Mouse (Mus musculus) c-Kit-negative CD71-positive TER-119-positive erythroid progenitor cells, embryonic 14.5 days (primary cell): ENCODE results near the gene Epb42.
"Not testable (repeated sequence)": the region's sequence is repeated elsewhere in the genome, so short reads cannot be mapped to it uniquely, and the experiment has no call there.

Source experiments
- DNase-seq: peaks from one replicate; pipeline ENCODE4 v3.0.0-alpha.2; 2013; ENCODE audit warnings: low read depth, low spot score

Epb42 gene

GRCm38 (mm10) chr2:121036733-121037341 is at the start of gene Epb42:
TSS of gene Epb42 (minus strand) at chr2:121037072.
- peak; percentile 92 for DNase-seq

GRCm38 (mm10) chr2:121085480-121086185 is 48.8 kb upstream of the Epb42 start, which contains the start of gene Tgm5:
TSS of gene Tgm5 (minus strand) at chr2:121085841.
- no peak for DNase-seq

GRCm38 (mm10) chr2:121082626-121083025 is 45.8 kb upstream of the Epb42 start:
- DNase-seq: no peak

GRCm38 (mm10) chr2:121074747-121075146 is 37.9 kb upstream of the Epb42 start:
- no peak for DNase-seq

GRCm38 (mm10) chr2:121071871-121072270 is 35.0 kb upstream of the Epb42 start:
- peak; percentile 47 for DNase-seq

GRCm38 (mm10) chr2:121069506-121069905 is 32.6 kb upstream of the Epb42 start:
- DNase-seq: no peak

- DNase-seq: no peak
Measured at GRCm38 (mm10) chr2:121067116-121067515, 30.2 kb upstream of the Epb42 start.

DNA sequence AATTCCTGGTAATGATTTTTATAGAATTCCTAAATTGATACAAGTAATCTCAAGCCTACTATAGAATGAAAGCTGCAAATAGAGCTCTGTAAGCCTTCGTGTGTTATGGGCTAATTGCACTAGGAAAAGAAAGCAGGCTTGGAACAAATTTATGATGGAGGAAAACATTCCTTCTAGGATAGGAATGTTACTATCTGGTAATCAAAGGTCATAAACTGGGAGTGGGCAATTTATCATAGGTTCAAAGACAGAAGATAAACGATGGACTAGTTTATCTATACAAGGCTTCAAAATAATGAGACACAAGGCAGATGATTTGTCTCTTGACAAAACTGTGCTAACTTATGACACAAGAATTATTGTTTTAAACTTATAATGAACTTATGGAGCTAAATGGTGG is 24.4 kb upstream of the Epb42 start:
- DNase-seq: no peak

DNA sequence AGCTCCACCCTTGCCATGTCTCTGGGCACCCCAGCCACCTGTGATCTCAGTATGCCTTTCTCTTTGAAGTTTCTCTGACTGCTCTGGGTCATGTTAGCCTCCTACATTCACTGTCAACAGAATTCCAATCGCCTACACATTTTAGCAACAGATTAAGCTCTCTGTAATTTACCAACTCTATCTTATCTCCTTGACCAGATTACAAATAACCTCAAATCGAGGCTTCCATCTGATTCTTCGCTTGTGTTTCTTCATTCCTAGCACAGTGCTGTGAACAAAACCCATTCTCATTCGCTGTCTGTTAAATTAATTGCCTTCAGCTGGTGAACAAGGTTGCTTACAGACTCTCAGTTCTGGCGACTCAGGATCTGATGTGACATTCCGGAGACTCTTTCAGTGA is 21.1 kb upstream of the Epb42 start:
- no peak for DNase-seq

GRCm38 (mm10) chr2:121055915-121056314 is 19.0 kb upstream of the Epb42 start:
- DNase-seq: peak; percentile 45

GRCm38 (mm10) chr2:121054060-121054459 is 17.2 kb upstream of the Epb42 start:
- peak; percentile 30 for DNase-seq

DNA sequence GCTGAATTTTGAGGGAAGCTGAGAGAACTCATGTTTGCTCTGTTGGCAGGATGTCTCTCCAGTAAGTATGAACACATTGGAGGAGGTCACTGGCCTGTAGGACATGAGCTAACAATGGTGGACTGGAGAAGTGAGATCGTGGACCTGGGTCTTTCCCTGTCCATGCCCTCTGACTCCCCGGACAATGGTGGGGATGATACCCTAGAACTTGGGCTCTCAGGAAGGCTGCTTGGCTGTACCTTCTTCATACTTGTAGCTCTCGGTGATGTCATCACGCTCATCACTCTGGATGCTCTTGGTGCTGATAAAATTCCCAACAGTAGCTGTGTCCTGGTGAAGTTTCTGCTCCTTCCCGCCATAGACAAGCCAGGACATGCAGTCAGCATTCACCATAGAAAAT is 15.3 kb upstream of the Epb42 start:
- DNase-seq: no peak

DNA sequence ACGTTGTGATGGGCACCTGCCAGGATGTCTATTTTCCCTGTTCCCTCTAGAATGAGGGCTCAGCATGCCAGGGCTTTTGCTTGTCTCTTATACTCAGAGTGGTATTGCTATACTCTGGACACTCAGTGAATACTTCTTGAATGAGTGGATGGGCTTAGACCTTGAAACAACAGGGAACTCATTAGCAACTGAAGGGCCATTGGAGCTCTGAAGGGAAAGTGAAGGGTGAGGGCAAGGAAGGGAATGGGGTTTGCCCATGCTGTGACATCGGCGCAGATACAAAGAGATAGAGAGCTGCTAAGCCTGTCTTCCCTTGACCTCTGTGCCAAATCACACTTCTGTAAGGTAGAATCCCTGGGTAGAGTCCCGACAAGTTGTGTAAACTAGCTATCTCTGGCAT is 8.8 kb upstream of the Epb42 start:
- DNase-seq: no peak

GRCm38 (mm10) chr2:121041098-121041497 is 4.2 kb upstream of the Epb42 start:
- DNase-seq: no peak

DNA sequence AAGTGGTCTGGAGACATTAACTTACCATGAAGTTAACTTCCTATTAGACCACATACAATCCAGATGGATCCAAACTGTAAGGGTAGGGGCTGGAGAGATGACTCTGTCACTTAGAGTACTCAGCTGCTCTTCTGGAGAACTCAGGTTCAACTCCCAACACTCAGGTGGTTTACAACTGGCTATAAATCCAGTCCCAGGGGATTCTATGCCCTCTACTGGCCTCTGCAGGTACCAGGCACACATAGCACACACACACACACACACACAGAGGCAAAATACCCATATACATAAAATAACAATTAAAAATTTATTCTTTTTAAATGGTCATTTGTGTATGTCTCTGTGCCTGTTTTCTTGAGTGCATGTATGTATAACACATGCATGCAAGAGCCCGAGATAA is 2.5 kb upstream of the Epb42 start:
- DNase-seq: no peak

DNA sequence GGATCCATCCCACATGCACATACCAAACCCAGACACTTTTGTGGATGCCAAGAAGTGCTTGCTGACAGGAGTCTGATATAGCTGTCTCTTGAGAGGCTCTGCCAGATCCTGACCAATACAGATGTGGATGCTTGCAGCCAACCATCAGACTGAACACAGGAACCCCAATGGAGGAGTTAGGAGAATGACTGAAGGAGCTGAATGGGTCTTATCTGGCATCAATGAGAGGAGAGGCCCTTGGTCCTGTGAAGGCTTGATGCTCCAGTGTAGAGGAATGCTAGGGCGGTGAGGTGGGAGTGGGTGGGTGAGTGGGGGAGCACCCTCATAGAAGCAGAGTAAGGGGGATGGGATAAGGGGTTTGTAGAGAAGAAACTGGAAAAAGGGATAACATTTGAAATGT is 2.0 kb upstream of the Epb42 start:
- not testable (repeated sequence) for DNase-seq

GRCm38 (mm10) chr2:121022918-121023317 is 14.0 kb downstream of the Epb42 start:
- DNase-seq: no peak

DNA sequence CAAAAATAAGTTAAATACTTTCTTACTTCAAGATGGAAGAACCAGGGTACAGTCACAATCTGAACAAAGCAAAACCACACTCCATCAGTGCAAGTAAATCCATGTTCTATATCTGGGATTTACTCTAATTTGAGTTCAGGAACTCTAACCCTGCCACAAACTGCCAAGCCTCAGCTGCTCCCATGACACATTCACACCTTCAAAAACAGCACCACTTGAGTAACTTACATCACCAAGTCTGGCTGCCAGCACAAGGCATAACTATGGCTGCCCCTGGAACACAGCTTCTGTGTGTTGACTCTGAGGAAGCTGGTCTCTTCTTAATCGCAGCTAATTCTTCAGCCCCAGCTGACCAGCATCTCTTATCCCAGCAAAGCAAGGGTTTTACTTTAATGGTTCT is 19.7 kb downstream of the Epb42 start:
- no peak for DNase-seq

GRCm38 (mm10) chr2:121016226-121016625 is 20.6 kb downstream of the Epb42 start:
- DNase-seq: no peak

GRCm38 (mm10) chr2:121015507-121015906 is 21.4 kb downstream of the Epb42 start:
- DNase-seq: no peak

- no peak for DNase-seq
Measured at GRCm38 (mm10) chr2:121012676-121013075, 24.2 kb downstream of the Epb42 start.

DNA sequence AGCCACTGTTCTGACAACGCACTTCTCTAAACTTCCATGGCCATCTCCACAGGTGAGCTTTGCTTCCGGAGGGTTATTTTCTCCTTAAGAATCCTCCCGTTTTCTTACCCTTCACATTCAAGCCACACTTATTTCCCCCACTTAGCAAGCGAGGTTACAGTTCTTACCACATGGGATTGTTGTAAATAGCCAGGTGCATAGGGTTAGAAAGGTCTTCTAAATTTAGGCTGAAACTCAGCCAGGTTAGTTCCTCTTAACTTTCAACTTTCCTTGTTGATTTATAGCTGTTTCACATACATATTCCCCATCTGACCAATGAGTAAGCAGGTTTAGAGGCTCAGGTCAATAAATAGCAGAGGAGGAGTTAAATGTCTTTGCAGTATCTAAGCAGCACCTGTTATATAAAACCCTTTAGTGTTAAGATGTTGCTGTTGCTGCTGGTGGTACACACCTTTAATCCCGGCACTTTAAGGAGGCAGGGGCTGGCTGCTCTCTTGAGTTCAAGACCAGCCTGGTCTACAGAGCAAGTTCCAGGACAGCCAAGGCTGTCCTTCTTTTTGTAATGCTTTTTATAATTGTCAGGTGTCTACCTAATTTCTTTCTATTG is 27.7 kb downstream of the Epb42 start:
- DNase-seq: no peak

GRCm38 (mm10) chr2:121008664-121009007 is 28.2 kb downstream of the Epb42 start:
- no peak for DNase-seq
